Mouse (Mus musculus): ENCODE data around the gene Fam83d. TPM values are rescaled to one million over a fixed set of nuclear protein-coding genes. Genes with fewer than 3 reads are reported as not detected.

Fam83d gene
- polyA plus RNA-seq, 1 experiment, result 2.9 TPM

- H3K27me3 ChIP-seq (ENCODE audit: control insufficient read depth, insufficient read depth, low read length), result no peaks in the 10 kb centered on the region
- DNase-seq (ENCODE audit: low read depth in 1 of 2, low spot score in 2 of 2), result no peak
- H3K36me3 ChIP-seq (ENCODE audit: control insufficient read depth, insufficient read depth, low read length), result peaks cover 13% of the 10 kb centered on the region
- WGBS, result 93% methylated on average over 6 of the region's 6 CpGs
- no peaks in the 10 kb centered on the region for H3K4me1 ChIP-seq (ENCODE audit: control insufficient read depth, insufficient read depth, insufficient read length)
- TF ChIP-seq POLR2A (IDR thresholded peaks at IDR 0.05; ENCODE audit: low read depth, low read length) (no peak), CTCF (IDR thresholded peaks at IDR 0.05; ENCODE audit: extremely low read depth, insufficient read depth, insufficient read length, insufficient replicate concordance) (no peak)
- no peak overlapping the region for H3K4me3 ChIP-seq (ENCODE audit: extremely low read depth, insufficient read depth, insufficient read length)
- H3K27ac ChIP-seq (ENCODE audit: insufficient read depth, low read length), result no peak overlapping the region
These were observed 61.9 kb downstream of the Fam83d start for GRCm38 (mm10) chr2:158829746-158830145.

DNA sequence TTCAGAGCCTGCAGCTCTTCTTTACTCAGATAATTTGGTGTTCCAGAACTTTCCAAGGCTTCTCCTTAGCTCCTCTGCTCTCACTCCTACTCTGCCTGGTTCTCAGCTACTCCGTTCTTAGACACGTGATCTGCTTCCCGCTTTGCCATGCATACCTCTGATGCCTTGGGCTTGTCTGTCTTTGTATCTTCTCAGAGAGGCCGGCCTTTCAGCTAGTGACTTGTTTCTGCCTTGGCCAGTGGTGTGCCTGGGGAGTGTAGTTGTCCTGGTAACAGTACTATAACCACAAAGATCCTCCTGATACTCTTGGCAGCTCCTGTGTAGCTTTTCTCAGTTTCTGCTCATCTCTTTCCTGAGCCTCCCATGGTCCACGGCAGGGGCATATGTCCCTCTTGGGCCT, 65.3 kb downstream of the Fam83d start:
- no peak overlapping the region for H3K4me3 ChIP-seq (ENCODE audit: extremely low read depth, insufficient read depth, insufficient read length)
- TF ChIP-seq POLR2A (IDR thresholded peaks at IDR 0.05; ENCODE audit: low read depth, low read length) (no peak), CTCF (IDR thresholded peaks at IDR 0.05; ENCODE audit: extremely low read depth, insufficient read depth, insufficient read length, insufficient replicate concordance) (no peak)
- DNase-seq (ENCODE audit: low read depth in 1 of 2, low spot score in 2 of 2), result no peak
- H3K27me3 ChIP-seq (ENCODE audit: control insufficient read depth, insufficient read depth, low read length), result no peaks in the 10 kb centered on the region
- WGBS, result 94% methylated on average over 5 of the region's 5 CpGs
- H3K4me1 ChIP-seq (ENCODE audit: control insufficient read depth, insufficient read depth, insufficient read length), result no peaks in the 10 kb centered on the region
- H3K36me3 ChIP-seq (ENCODE audit: control insufficient read depth, insufficient read depth, low read length), result peaks cover 23% of the 10 kb centered on the region
- no peak overlapping the region for H3K27ac ChIP-seq (ENCODE audit: insufficient read depth, low read length)

DNA sequence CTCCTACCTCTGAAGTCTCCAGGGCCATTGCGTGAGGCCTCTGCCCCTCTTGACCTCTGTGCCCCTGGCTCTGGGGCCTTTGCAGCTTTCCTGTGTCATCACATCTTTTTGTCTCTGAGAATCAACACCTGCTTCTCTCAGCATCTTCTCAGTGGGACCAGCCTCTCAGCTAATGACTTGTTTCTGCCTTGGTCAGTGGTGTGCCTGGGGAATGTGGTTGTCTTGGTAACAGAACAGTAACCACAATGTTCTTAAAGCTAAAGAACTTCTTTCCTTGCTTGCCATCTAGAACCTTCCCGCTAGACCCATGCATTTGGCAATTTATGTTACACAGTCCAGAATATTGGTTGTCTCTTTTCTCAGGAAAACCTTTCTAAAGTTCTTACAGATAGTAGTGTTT, 65.8 kb downstream of the Fam83d start:
- TF ChIP-seq CTCF (IDR thresholded peaks at IDR 0.05; ENCODE audit: extremely low read depth, insufficient read depth, insufficient read length, insufficient replicate concordance) (no peak), POLR2A (IDR thresholded peaks at IDR 0.05; ENCODE audit: low read depth, low read length) (no peak)
- DNase-seq (ENCODE audit: low read depth in 1 of 2, low spot score in 2 of 2), result no peak
- H3K27me3 ChIP-seq (ENCODE audit: control insufficient read depth, insufficient read depth, low read length), result no peaks in the 10 kb centered on the region
- H3K4me1 ChIP-seq (ENCODE audit: control insufficient read depth, insufficient read depth, insufficient read length), result no peaks in the 10 kb centered on the region
- H3K27ac ChIP-seq (ENCODE audit: insufficient read depth, low read length), result no peak overlapping the region
- H3K4me3 ChIP-seq (ENCODE audit: extremely low read depth, insufficient read depth, insufficient read length), result no peak overlapping the region
- 97% methylated on average over 2 of the region's 2 CpGs for WGBS
- H3K36me3 ChIP-seq (ENCODE audit: control insufficient read depth, insufficient read depth, low read length), result peaks cover 23% of the 10 kb centered on the region

Other genes starting within 250 kb of the Fam83d start
- gene Slc32a1, start 157.3 kb upstream of the Fam83d start, polyA plus RNA-seq (2012; rRNA removed), result 0.02 TPM in 1 of 2 replicates, not detected in the other
- gene Actr5, start 143.2 kb upstream of the Fam83d start, polyA plus RNA-seq (2012; rRNA removed), result 9.4 and 11.6 TPM in 2 replicates
- gene Ppp1r16b, start 102.7 kb upstream of the Fam83d start, polyA plus RNA-seq (2012; rRNA removed), result 17.6 and 18.6 TPM in 2 replicates
- 19.7 and 20.3 TPM in 2 replicates for gene Dhx35, start 26.7 kb downstream of the Fam83d start, polyA plus RNA-seq (2012; rRNA removed)

Measured in spleen, adult 2 months (tissue).